Mouse (Mus musculus) liver, embryonic 16.5 days (tissue): ENCODE results near the gene Inpp5b. TPM values are rescaled to one million over a fixed set of nuclear protein-coding genes. Genes with fewer than 3 reads are reported as not detected.

Source experiments
- ATAC-seq: fragments of 200-750 bp; cut with Nextera tagmentation; 2 replicates; pipeline ENCODE4 v1.8.0; 2017; ENCODE audit warnings: low read depth, mild to moderate bottlenecking, moderate number of reproducible peaks, moderate library complexity
- H3K27ac ChIP-seq: fragments of 300-500 bp; sonication (generic); 2 replicates; pipeline ENCODE4 v1.5.1; 2014; ENCODE audit warnings: mild to moderate bottlenecking, low read length
- H3K27me3 ChIP-seq: fragments of 300-500 bp; sonication (generic); 2 replicates; pipeline ENCODE4 v1.6.1; 2014; ENCODE audit warnings: low read depth, low read length, mixed read lengths; ENCODE audit not compliant: control insufficient read depth, insufficient read depth
- H3K36me3 ChIP-seq: fragments of 300-500 bp; sonication (generic); 2 replicates; pipeline ENCODE4 v1.6.1; 2014; ENCODE audit warnings: mild to moderate bottlenecking; ENCODE audit not compliant: control insufficient read depth, insufficient read depth
- H3K4me1 ChIP-seq: fragments of 300-500 bp; sonication (generic); 2 replicates; pipeline ENCODE4 v1.6.1; 2014; ENCODE audit warnings: low read depth, low read length, mixed read lengths; ENCODE audit not compliant: control insufficient read depth
- H3K4me2 ChIP-seq: fragments of 300-500 bp; sonication (generic); 2 replicates; pipeline ENCODE4 v1.6.1; 2014; ENCODE audit warnings: low read depth, low read length, mixed read lengths
- H3K4me3 ChIP-seq: fragments of 300-500 bp; sonication (generic); 2 replicates; pipeline ENCODE4 v1.5.1; 2014; ENCODE audit warnings: low read depth, mild to moderate bottlenecking, low read length
- H3K9ac ChIP-seq: fragments of 300-500 bp; sonication (generic); 2 replicates; pipeline ENCODE4 v1.6.1; 2014; ENCODE audit warnings: low read depth, low read length
- H3K9me3 ChIP-seq: fragments of 300-500 bp; sonication (generic); replicated peaks from 2 replicates; pipeline ENCODE4 v1.6.1; 2016; ENCODE audit warnings: low read length; ENCODE audit not compliant: control insufficient read depth
- WGBS: fragments of 180-500 bp; shearing (Covaris S2); extraction: QIAGEN DNeasy Blood & Tissue Kit; methylation state at CpG from one replicate; pipeline ENCODE4 v1.1.7; 2014; ENCODE audit not compliant: insufficient replicate concordance; 5-methylcytosine and 5-hydroxymethylcytosine counted together
- polyA plus RNA-seq: library from polyadenylated mRNA; unstranded; fragments of >200 nt; fragmentation: Nextera tagmentation; extraction: Ambion mirVana; gene quantifications from 2 replicates; pipeline ENCODE4 v1.2.1, GENCODE M21; 2015

The Inpp5b gene
- polyA plus RNA-seq, result 32.7 and 39.1 TPM in 2 replicates

- ATAC-seq, result peak; percentile 84
- WGBS, result 10% methylated on average over 25 of the region's 25 CpGs
- Histone ChIP-seq H3K9ac (peak within 1 kb of the TSS; percentile 60), H3K27me3 (no peaks in the 10 kb centered on the region), H3K27ac (0 out of 2 replicates have a peak within 1 kb of the TSS, but pooled peaks have one; percentile 14), H3K36me3 (no peaks in the 10 kb centered on the region), H3K4me1 (peaks cover 14% of the 10 kb centered on the region), H3K4me2 (peak within 1 kb of the TSS; percentile 67), H3K4me3 (peak within 1 kb of the TSS; percentile 67), H3K9me3 (no peaks in the 10 kb centered on the region)
Measured at GRCm38 (mm10) chr4:124741376-124742343, at the start of gene Inpp5b. TSS of gene Inpp5b (plus strand) at chr4:124741850.

GRCm38 (mm10) chr4:124692416-124692861 lies 49.2 kb upstream of the Inpp5b start:
- no peaks in the 10 kb centered on the region for H3K36me3 ChIP-seq
- ATAC-seq, result no peak
- peak overlapping the region; percentile 88 for H3K4me3 ChIP-seq
- H3K4me2 ChIP-seq, result peak overlapping the region; percentile 70
- WGBS, result 42% methylated on average over 3 of the region's 3 CpGs
- H3K9ac ChIP-seq, result peak overlapping the region; percentile 93
- H3K9me3 ChIP-seq, result no peaks in the 10 kb centered on the region
- no peaks in the 10 kb centered on the region for H3K27me3 ChIP-seq
- H3K4me1 ChIP-seq, result peaks cover 27% of the 10 kb centered on the region
- no peak overlapping the region for H3K27ac ChIP-seq

DNA sequence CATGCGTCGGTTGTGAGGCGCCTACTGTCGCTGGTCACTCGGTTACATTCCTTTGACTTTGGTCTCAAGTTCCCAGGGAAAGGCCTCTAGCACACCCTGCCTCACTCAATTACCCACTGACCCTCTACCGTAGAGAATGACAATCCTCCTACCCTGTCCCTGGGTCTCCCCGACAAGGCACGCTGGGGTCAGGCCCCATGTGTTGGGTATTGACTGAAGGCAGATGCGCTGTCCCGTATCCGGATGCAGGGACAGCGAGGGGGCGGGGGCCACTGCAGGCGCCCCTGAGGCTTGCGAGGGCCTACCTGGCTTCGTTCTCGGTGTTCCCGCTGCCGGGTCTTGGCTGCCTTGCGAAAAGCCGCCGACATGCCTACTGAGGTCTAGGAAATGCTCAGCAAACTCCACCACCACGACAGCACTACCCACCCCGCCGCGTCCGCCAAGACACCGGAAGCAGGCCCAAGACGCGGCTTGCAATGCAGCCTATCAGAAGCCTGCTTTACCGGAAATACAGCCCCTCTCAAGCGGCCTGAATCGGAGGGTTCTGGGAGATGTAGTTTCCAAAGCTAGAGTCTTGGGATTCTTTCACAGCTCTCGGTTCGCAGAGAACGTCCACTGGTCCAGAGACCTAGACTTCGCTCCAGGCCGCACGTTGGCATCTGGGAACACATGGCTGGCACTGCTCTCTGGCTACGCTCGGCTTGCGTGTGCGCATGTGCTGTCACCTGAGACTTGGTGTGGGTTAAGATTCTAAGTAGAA lies 48.3 kb upstream of the Inpp5b start, which contains the start of gene Utp11:
Gene Utp11, minus strand, starts transcription at position 466 of the 760 bp plus-strand sequence.
- H3K4me2 ChIP-seq, result peak within 1 kb of the TSS; percentile 70
- under 1% methylated on average over 43 of the region's 43 CpGs for WGBS
- peak within 1 kb of the TSS; percentile 88 for H3K4me3 ChIP-seq
- no peaks in the 10 kb centered on the region for H3K9me3 ChIP-seq
- peak within 1 kb of the TSS; percentile 57 for H3K27ac ChIP-seq
- peak within 1 kb of the TSS; percentile 93 for H3K9ac ChIP-seq
- H3K4me1 ChIP-seq, result peaks cover 27% of the 10 kb centered on the region
- no peaks in the 10 kb centered on the region for H3K36me3 ChIP-seq
- peak; percentile 97 for ATAC-seq
- no peaks in the 10 kb centered on the region for H3K27me3 ChIP-seq

DNA sequence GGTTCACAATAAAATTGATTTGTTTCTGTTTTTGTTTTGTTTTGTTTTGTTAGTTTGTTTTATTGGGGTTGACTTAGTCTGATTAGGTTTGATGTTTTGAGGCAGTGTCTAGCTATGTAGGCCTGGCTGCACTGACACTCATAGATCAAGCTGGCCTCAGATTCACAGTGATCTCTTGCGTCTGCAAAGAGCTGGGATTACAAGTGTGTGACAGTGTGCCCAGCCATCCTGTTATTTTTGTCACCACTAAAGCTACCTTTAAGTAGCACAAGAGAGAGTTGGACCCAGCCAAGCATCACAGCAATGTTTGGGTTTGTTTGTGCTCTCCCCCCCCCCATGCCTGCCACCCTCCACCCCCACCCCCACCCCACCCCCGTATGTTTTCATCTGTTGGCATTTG lies 47.1 kb upstream of the Inpp5b start:
- H3K27me3 ChIP-seq, result no peaks in the 10 kb centered on the region
- WGBS, result 68% methylated on average over 2 of the region's 2 CpGs
- no peak overlapping the region for H3K9ac ChIP-seq
- peaks cover 27% of the 10 kb centered on the region for H3K4me1 ChIP-seq
- ATAC-seq, result no peak
- H3K9me3 ChIP-seq, result no peaks in the 10 kb centered on the region
- no peak overlapping the region for H3K4me2 ChIP-seq
- H3K4me3 ChIP-seq, result no peak overlapping the region
- no peaks in the 10 kb centered on the region for H3K36me3 ChIP-seq
- H3K27ac ChIP-seq, result no peak overlapping the region

- peak overlapping the region; percentile 35 for H3K4me3 ChIP-seq
- peaks cover 36% of the 10 kb centered on the region for H3K4me1 ChIP-seq
- 5% methylated on average over 18 of the region's 18 CpGs for WGBS
- H3K9me3 ChIP-seq, result no peaks in the 10 kb centered on the region
- peaks cover 5% of the 10 kb centered on the region for H3K27me3 ChIP-seq
- H3K27ac ChIP-seq, result peak overlapping the region; percentile 35; the same call in 1 of the 2 replicates
- peak overlapping the region; percentile 47 for H3K4me2 ChIP-seq
- peak overlapping the region; percentile 36; the same call in 1 of the 2 replicates for H3K9ac ChIP-seq
- no peak for ATAC-seq
- no peaks in the 10 kb centered on the region for H3K36me3 ChIP-seq
Measured at GRCm38 (mm10) chr4:124695786-124696516, 45.7 kb upstream of the Inpp5b start.

DNA sequence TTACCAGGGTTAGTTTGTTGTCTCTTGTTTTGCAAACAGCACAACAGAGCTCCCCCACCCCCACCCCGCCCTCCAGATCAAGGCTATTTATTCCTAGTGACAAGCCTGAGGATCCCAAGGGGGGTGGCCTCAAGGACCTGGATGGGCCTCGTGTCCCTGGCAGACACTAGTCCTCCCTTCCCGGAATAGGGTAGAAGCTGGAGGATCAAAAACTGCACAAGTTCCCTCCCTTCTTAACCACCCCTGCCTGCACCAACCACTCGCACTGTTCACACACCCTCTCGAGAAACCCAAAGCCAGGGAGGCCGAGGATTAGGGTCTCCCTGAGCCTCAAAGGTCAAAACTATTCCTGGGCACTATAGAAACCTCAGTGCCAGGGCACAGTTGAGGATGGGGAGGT lies 41.9 kb upstream of the Inpp5b start:
- ATAC-seq, result no peak
- peaks cover 31% of the 10 kb centered on the region for H3K4me1 ChIP-seq
- H3K4me2 ChIP-seq, result peak overlapping the region; percentile 72; the same call in 1 of the 2 replicates
- H3K4me3 ChIP-seq, result no peak overlapping the region
- WGBS, result 36% methylated on average over 6 of the region's 6 CpGs
- H3K9ac ChIP-seq, result no peak overlapping the region
- H3K36me3 ChIP-seq, result no peaks in the 10 kb centered on the region
- H3K27me3 ChIP-seq, result peaks cover 15% of the 10 kb centered on the region
- H3K27ac ChIP-seq, result no peak overlapping the region
- H3K9me3 ChIP-seq, result no peaks in the 10 kb centered on the region

GRCm38 (mm10) chr4:124700248-124700971 lies 41.2 kb upstream of the Inpp5b start, which contains the start of gene Fhl3:
TSS of gene Fhl3 (plus strand) at chr4:124700701.
- H3K27ac ChIP-seq, result peak within 1 kb of the TSS; percentile 53
- H3K9me3 ChIP-seq, result no peaks in the 10 kb centered on the region
- WGBS, result under 1% methylated on average over 35 of the region's 59 CpGs
- H3K36me3 ChIP-seq, result no peaks in the 10 kb centered on the region
- H3K4me2 ChIP-seq, result peak within 1 kb of the TSS; percentile 72
- H3K9ac ChIP-seq, result peak within 1 kb of the TSS; percentile 70
- H3K4me3 ChIP-seq, result peak within 1 kb of the TSS; percentile 69
- H3K4me1 ChIP-seq, result peaks cover 38% of the 10 kb centered on the region
- peaks cover 15% of the 10 kb centered on the region for H3K27me3 ChIP-seq
- ATAC-seq, result peak; percentile 79
